Mouse (Mus musculus): ENCODE measurements at regions not wholly inside any gene's neighbourhood (a gene's known extent, or its start where the extent isn't known, plus 50 kb on each side); places are given as distances from the start of the nearest gene placed in this dataset.
A peak's percentile ranks its signal among the peaks of the same experiment; 100 is the strongest.

GRCm38 (mm10) chr14:76681581-76682377 lies 125.1 kb upstream of the Serp2 start:
- DNase-seq (ENCODE audit: low read depth, low spot score), result no peak

- no peak for DNase-seq (ENCODE audit: low read depth, low spot score)
Observed at GRCm38 (mm10) chr14:76678512-76679134, 121.9 kb upstream of the Serp2 start.

GRCm38 (mm10) chr14:76674949-76675348 lies 118.3 kb upstream of the Serp2 start:
- no peak for DNase-seq (ENCODE audit: low read depth, low spot score)

GRCm38 (mm10) chr14:76673671-76674331 lies 117.1 kb upstream of the Serp2 start:
- DNase-seq (ENCODE audit: low read depth, low spot score), result no peak

- no peak for DNase-seq (ENCODE audit: low read depth, low spot score)
Observed at GRCm38 (mm10) chr14:76672899-76673298, 116.2 kb upstream of the Serp2 start.

- no peak for DNase-seq (ENCODE audit: low read depth, low spot score)
Observed at GRCm38 (mm10) chr14:76672442-76672841, 115.8 kb upstream of the Serp2 start.

DNA sequence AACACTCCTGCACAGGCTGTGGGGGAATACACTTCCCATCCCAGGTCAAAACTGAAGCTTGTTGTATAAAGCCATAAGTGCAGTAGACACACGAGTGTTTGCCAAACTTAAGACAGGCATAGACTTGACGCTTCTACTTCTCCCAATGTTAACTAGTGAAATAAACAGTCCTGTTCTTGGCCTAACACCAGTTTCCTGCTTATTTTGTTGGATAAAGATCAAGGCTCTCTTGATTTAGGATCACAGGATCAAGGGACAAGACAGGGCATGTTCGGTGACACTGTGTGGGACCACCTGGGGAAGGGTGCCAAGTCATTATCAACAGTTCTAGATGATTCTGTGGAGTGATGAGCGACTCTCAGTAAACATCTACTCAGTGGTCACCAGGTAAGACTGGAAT lies 114.3 kb upstream of the Serp2 start:
- no peak for DNase-seq (ENCODE audit: low read depth, low spot score)

DNA sequence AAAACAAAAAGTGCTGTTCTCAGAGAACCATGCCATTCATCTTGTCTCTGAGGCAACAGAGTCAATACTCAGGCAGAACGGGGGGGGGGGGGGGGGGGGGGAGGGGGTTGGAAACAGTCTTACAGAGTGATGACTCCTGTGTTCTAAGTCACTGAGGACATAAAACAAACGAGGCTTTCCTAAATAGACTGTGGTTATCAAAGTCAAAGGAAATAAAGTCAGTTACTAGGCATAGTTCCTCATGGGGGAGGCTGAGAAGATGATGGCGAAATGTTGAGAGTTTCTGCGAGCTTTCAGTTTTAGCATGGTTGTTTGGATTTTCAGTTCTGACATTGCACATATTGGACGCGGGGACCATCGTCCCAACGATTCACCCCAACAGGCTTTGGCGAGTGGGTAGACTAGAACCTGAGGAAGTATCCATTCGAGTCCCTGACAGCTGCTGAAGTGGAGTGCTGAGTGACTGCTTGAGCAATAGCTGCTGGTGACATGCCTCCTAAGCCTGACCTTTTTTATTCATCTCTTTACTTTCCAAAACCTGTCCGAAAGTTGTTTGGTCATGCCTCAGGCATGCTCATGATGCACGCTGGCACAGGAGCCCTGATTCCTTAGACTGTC lies 109.2 kb upstream of the Serp2 start:
- no peak for DNase-seq (ENCODE audit: low read depth, low spot score)

DNA sequence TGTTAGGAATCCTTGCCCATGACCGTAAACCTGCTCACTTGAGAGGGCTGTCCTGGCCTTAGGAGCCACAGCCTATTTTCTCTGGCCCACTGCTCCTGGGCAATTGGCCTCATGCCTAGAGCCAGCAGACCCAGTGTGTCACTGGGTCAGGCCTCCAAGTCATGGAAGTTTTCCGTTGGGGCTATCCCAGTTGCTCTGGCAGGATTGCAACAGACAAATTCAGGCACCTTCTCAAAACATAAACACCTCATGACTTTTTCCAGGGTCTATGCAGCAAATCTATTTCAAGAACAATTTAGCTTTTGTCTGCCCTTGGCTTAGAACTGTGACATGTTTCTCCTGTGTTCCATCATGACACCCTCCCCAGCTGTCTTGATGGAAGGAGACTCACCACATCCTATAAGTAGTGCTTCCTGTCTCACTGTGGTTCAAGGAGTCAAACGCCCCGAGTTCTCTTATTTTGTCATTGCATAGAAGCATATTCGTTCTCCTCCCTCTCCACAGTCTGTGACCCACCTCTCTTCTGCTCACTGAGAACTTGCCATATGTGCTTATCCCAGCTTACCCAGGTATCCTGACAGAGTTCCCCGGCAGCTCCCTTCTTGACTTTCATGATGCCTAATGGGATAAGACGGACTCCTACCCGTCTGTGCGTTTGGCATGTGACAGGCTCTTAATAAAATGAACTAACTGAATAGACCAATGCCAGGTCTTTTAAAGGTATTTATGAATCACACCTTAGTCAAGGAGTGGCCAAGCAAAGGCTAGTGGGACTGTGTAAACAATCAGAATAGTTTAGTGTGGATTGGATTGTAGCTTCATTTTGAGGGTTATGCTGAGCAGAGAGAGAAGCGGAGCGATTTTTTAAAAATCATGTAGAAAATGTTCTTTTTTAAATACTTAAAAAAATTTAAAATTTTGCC lies 108.2 kb upstream of the Serp2 start:
- no peak for DNase-seq (ENCODE audit: low read depth, low spot score)

- no peak for DNase-seq (ENCODE audit: low read depth, low spot score)
Observed at GRCm38 (mm10) chr14:76663816-76664215, 107.1 kb upstream of the Serp2 start.

GRCm38 (mm10) chr14:76662871-76663270 lies 106.2 kb upstream of the Serp2 start:
- no peak for DNase-seq (ENCODE audit: low read depth, low spot score)

DNA sequence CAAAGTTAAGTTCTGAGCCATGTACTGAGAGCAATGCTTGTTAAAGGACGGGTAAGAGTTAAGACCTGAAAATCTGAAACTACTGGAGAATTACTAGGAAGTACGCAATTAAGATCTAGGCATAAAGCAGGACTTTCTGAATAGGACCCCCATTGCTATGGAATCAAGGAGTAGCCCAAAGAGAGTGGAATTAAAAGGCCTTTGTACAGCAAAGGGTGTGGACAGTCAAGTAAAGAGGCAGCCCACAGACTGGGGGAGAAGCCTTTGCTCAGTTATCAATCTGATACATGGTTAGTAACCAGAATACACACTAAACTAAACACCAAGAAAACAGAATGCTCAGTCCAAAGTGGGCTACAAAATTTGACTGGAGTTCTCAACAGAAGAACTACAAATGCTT lies 104.2 kb upstream of the Serp2 start:
- DNase-seq (ENCODE audit: low read depth, low spot score), result no peak

- peak; percentile 70 for DNase-seq (ENCODE audit: low read depth, low spot score)
Observed at GRCm38 (mm10) chr14:76658952-76659502, 102.3 kb upstream of the Serp2 start.

- peak; percentile 78 for DNase-seq (ENCODE audit: low read depth, low spot score)
Observed at GRCm38 (mm10) chr14:76657784-76658610, 101.3 kb upstream of the Serp2 start.

DNA sequence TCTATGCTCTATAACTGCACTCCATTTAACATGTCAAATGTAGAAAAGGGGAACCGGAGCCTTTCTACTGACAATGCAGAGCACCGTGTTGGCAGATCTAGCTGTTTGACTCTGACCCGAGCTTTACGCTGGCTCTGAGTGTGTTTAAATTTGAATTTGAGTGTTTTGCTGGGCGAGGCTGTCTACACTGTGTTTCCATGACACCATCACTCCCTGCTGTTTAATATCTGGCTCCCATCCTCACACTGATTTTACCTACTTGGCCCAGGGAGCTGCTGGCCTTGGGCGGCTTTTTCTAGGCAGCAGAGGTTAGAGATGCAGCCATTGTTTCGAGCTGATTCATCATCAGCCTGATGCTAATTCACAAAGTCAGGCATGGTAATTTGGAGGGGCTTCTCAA lies 100.7 kb upstream of the Serp2 start:
- DNase-seq (ENCODE audit: low read depth, low spot score), result peak; percentile 63

DNA sequence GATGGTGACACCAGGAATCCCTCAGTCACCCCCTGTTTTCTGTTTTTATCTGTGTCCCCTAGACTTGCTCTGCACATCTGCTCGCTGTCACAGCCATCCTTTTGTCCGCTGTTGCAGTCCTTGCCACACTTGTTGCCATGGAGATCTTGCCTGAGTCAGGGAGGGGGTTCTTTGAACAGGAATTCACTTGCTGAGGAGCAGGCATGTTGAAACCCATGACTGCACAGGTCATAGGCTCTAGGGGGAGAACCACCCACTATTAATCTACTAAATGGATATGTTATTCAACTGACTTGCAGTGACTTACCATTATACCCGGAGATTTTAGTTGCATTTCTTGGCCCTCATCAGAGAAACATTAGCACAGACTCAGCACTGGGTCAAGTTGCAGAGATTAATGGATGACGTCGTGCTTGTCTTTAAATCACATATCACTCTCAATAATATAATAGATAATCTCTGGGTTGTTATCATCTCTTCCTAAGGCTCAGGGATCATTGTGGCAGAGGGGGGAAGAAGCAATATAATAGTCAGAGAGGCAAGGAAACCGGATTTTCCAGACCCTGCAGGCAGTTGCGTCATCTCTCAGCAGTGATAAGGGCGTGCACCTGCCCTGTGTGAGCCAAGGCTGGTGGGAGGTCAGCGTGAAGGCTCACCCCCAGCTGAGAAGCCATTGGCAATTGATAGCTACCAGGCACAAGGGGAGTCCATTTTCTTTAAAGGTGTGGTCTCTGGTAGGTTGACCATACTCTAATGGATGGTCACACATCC lies 95.9 kb upstream of the Serp2 start:
- peak; percentile 61 for DNase-seq (ENCODE audit: low read depth, low spot score)

- peak; percentile 84 for DNase-seq (ENCODE audit: low read depth, low spot score)
Observed at GRCm38 (mm10) chr14:76651096-76651495, 94.4 kb upstream of the Serp2 start.

GRCm38 (mm10) chr14:76649927-76650326 lies 93.2 kb upstream of the Serp2 start:
- DNase-seq (ENCODE audit: low read depth, low spot score), result no peak

DNA sequence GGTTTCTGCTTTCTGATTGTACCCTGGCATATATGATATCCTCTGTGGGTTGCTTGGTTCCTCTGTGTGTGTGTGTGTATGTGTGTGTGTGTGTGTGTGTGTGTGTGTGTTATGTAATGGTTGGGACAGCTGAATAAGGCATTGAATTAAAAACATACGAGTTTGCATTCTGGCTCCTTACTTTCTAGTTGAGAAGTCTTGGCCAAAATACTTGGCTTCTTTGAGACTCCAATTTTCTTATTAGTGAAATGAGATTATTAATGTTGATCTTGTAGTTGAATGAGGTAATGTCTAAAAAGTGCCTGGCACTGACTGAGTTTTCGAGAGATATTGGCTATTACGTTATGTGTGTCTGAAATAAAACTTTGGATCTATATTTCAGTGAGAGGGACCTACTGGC lies 88.0 kb upstream of the Serp2 start:
- no peak for DNase-seq (ENCODE audit: low read depth, low spot score)

Measured in brain, adult 2 months (tissue).